Mouse (Mus musculus) left cerebral cortex, postnatal 36 days (tissue): ENCODE data around the gene Ackr4. TPM values are rescaled to one million over a fixed set of nuclear protein-coding genes. Genes with fewer than 3 reads are reported as not detected.

Experiments used
- DNase-seq, 2 experiments: peaks; one replicate each; pipeline ENCODE4 v3.0.0; 2021 to 2022; ENCODE audit warnings: low spot score in 2 of 2, mixed read lengths in 1 of 2
- intact Hi-C: fragments of 180-260 bp; cut with DNase I; formaldehyde crosslinking; loops from one replicate; pipeline ENCODE4 v1.15.1; 2025
- total RNA-seq, 2 experiments: library from RNA; stranded (reverse); gene quantifications; 2 replicates each; pipeline ENCODE4 v1.2.3; 2021

Gene Ackr4
- under 1 TPM in 1 of 2 experiments, not detected in 1; 0.12 TPM for total RNA-seq

DNA sequence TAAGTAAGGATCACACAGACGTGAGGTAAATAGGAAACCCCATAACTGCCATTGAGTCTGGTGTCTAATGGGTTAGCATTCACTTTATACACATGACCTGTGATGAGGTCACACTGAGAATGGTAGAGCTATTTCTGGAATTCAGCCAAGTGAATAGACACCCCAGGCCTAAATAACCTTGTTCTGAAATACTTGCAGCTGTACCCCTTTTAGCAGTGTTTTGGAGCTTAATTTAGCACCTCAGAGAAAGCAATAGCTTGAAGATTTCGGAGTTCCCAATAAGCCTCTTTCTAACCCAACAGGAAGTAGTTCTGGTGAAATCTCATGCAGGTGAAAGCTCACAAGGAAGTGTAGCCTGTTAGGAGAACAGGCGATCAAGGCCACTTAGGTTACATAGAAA is at the start of gene Ackr4:
Gene Ackr4, minus strand, starts transcription at position 101 of the 400 bp plus-strand sequence.
- no peak for DNase-seq
- intact Hi-C loops: no loop called here

DNA sequence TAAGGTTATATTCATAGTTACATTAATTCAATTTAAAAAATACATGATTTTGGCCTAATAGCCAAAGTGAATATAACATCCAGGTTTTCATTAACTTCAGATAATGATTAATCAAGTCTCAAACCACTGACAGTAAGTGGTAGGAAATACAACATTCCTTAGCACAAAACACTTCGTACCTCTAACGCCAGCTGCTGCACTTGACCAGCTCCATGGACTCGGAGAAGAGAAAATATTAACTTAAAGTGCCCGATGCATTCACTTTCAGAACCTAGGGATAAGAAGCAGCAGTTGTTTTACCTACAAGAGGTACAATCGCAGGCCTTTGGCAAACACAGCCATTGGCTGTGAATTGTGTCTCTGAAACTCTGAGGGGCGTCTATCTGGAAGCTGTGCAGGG is 45.6 kb upstream of the Ackr4 start:
- no peak for DNase-seq

DNA sequence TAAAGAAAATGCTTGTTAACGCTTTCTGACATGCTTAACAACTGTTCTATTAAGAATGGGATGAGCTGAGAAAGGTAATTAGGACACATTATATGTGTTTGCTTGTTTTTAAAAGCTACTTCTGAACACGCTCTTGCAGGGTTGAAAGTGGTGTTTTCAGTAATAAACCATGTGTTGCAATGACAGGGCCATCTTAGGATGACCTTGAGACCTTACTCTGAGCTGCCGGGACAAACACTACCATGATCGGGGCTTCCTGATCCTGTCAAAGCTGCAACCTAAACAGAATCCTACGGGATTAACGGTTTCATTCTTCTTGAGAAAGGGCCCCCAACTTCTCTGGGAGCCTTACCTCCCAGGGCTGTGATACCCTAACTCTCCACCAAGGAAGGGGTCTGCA is 44.9 kb upstream of the Ackr4 start:
- DNase-seq: no peak
- intact Hi-C loops: no loop called here

More for the DNA sequence above, 45.6 kb upstream of the Ackr4 start:
- intact Hi-C loops: no loop called here

DNA sequence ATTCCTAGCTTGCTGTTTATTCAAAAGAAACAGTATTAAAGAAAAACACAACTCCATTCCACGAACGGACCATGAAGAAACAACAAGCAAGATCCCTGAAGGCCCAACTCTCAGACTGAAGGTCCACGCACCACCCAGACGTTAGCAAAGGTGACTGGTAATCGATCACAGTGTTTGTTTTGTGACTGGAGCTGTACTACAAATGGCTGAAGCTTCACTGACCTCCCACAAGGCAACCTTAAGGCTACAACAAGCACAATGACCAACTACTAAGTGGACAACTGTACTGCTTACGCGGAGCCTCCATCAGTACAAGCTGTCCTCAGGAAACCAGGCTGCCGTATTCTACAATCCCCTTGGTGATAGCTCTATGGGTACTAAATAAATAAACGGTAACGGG is 43.3 kb upstream of the Ackr4 start:
- intact Hi-C loops: no loop called here

DNA sequence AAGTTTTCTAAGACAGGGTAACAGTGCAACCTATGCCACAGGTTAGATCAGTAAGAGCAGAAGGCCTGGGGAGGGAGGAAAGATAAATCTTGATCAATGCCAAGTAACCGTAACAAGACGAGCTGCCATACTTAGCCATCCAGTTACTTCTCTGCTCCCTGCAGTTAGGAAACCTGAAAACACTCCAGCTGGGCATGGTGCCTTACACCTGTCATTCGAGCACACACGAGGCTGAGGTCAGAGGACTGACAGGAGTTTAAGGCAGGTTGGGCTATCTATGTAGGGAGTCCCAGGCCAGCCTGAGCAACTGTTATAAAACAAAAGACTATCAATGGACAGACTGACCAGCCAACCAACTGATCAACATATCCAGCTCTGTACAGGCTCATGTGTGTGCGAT is 39.2 kb upstream of the Ackr4 start:
- DNase-seq: no peak
- intact Hi-C loops: no loop called here

More for the DNA sequence above, 43.3 kb upstream of the Ackr4 start:
- no peak for DNase-seq

DNA sequence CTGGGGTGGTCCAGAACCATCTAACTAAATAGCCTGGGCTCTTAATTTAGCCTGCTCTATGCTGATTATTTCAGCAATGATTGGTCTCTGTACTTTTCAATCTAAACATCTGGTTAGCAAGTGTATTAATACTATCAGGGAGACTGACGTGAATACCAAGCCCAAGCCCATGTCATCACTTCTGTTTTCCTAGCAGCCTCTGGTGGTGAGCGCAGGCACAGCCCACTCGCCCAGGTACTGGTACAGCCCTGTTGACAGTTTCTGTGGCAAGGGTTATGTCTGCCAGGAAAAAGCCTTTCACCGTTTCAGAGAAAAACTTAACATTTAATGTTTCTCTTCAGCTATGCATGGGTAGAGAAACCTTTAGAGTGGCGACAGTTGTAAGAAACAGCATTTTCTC is 37.5 kb upstream of the Ackr4 start:
- no peak for DNase-seq
- intact Hi-C loops: no loop called here

DNA sequence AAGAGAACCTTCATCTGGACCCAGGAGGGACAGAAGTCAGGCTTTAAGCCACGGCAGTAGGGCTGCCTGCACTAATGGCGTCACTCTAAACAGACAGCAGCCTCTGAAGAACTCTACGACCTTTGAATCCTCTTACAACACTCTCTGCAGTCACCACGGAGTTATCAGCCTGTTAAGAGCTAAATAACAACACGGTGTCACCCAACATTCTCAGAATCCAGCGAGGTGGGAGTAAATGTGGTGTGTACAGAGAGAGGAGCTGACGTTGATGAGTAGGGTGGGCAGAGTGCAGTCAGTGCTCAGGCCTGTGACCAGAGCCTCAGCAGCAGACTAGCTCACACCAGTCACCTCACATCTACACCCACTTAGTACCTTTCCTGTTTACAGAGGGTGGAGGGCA is 34.4 kb upstream of the Ackr4 start:
- no peak for DNase-seq
- intact Hi-C loops: no loop called here

DNA sequence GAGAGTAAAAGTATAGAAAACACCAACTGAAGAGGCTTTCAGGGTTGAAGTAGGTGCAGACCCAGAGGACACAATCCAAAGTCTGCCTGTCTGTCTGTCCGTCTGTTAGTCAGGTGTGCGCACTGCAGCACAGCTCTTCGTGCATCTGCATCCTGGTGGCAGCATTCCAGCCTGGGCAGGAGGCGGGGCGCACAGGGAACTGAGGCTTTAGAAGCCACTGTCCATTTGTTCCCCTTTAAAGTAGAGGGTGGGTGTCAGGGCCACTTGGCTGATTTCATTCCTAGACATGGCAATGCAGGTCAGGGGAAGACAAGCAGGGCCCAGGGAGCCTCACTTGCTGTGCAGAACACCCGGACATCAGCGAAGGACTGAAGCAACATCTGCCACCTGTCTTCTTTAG is 30.6 kb upstream of the Ackr4 start:
- intact Hi-C loops: loop anchor here (10.0 kb wide), 1 partner anchor 72 kb away; no protein-coding TSS in a partner anchor
- DNase-seq: no peak

DNA sequence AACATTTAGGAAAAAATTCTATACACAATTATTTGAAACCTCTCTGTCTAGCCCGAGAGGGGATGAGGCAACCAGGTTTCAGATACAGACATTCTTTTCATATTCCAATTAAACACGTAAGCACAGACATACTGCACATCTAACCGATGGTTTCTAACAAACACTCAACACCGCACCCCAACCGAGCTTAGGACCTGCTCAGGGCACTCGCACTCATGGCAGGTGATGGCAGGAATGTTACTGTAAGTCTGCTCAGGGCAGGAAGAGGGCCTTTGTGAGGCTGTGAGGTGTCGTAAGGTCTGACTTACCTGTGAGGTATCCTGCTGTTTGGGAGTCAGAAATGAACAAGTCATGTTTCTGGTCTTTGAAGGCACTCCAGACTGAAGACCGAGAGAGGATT is 29.8 kb upstream of the Ackr4 start:
- no peak for DNase-seq
- intact Hi-C loops: loop anchor here (10.0 kb wide), 1 partner anchor 72 kb away; no protein-coding TSS in a partner anchor

DNA sequence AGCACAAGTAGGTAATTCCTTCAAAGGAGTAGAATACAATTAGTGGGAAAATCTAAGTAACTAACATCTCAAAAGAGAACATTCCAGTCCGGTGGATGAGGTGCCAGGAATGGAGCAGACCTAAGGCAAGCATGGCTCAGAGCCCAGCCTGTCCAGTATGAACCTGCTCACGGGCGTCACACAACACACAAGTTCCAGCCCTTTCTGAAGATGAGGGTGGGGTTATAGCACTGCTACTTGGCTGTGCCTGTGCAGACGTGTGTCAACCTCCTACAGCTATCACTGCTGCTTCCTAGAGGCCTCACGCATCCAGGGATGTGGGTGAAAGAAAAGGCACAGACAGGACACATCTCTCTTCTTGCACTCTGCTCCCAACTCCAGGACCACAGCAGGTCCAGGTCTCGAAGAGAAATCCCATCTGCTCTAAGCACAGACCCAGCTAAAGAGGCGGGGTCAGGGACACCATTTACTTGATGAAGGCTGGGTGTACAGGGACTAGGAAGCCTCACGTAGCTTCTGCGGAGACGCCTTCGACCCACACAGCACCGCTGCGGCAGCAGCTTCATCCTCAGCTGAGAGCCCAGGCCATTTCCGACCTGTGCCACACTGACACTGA is 28.5 kb upstream of the Ackr4 start:
- intact Hi-C loops: loop anchor here (10.0 kb wide), 1 partner anchor 70 kb away; no protein-coding TSS in a partner anchor
- no peak for DNase-seq

DNA sequence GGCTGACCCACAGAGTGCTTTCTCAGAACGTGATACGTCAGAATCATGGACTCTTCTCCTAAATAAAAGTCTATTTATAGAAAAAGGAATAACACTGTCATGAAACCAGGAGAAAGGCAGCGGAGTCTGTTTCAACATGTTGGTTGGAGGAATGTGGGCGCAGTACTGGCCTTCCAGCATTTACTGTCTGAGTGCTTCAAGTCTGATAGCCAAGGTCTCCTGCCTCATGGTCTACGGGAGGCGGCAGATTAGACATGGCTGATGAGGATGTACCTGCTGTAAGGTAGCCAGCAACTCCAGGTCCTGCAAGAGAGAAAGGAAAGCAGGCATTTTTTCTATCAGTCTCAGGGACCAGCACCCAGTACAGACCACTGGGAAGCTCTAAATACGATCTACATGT is 25.4 kb upstream of the Ackr4 start:
- intact Hi-C loops: loop anchor here (10.0 kb wide), 1 partner anchor 67 kb away; no protein-coding TSS in a partner anchor
- no peak for DNase-seq

DNA sequence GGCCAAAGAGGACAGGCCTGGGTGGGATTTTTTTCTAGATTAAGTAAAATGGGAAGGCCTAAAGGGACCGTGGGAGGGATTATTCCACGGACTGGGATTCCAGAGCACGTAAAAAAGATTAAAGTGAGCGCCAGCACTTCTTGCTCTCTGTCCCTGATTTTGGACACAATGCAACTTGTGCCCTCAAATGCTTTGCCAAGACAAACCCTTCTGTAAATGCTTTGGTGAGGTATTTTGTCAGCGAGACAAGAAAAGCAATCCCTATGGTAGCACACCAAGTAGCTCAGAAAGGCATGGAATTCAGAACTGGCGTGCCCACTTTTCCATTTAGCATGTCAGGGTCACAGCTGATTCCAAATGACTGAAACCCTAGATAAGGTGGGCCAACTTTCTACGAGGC is 22.2 kb upstream of the Ackr4 start:
- DNase-seq: no peak
- intact Hi-C loops: no loop called here

DNA sequence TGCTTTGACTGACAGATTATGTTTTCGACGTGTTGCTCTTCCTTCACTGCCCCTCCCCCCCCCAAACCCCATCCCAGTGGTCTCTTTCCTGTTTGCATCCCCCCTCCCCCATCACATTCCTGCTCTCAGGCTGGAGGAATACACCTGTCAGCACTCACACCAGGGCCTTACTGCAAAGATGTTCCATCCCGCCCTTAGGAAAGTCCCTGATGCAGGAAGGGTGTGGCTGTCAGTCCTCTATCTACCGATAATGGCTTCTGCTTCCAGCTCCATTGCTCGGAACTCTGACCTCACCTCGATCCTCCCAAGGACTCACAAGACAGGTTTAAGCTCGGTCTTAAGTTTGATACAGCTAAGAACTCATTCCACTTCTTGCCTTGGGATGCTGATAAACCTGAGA is 19.9 kb upstream of the Ackr4 start:
- no peak for DNase-seq
- intact Hi-C loops: no loop called here

DNA sequence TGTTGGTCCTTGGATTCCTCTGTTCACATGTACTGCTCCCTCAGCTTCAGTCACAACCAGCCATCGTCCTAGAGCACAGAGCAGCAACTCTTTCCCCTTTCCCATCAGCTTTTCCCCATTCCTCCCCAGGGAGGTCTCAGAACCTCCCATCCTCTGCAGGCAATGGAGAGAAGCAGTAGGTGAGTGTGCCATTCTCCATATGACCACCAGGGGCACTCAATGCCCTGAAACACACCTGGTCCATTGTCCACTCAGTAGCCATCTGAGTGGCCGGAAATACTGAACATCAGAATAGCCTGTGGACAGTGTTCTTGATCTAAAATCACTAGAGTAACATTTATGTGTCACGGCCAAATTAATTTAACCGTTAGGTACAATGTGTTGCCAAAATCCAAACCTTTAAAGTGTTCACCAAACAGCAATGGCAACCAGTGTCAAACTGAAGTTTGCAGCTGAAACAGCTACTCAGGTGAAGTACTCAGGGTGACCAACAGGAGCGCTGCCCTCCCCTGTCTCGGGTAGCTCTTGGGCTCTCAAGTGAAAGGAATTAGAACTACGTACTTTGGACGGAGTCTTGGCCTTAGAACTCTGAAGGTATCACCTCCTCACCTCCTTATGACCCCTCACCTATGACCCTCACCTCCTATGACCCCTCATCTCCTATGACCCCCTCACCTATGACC is 17.7 kb upstream of the Ackr4 start:
- intact Hi-C loops: no loop called here

DNA sequence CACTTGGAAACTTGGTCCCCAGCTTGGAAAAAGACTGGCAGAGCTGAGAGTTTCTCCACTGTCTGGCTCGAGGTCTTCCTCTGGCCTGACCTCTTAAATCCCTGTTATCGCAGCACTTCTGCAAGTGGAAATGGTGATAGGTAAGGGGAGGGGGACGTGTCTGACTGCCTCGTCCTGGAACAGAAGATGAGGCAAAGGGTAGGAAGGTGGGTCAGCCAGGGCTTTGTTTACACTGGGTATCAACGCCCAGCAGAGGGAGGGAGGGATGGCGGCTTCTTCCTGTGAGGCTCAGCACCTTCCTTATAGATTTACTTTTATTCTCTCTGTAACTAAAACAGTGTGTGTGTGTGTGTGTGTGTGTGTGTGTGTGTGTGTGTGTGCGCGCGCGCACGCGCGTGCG is 16.1 kb upstream of the Ackr4 start:
- no peak for DNase-seq
- intact Hi-C loops: no loop called here

More for the DNA sequence above, 17.7 kb upstream of the Ackr4 start:
- no peak for DNase-seq

DNA sequence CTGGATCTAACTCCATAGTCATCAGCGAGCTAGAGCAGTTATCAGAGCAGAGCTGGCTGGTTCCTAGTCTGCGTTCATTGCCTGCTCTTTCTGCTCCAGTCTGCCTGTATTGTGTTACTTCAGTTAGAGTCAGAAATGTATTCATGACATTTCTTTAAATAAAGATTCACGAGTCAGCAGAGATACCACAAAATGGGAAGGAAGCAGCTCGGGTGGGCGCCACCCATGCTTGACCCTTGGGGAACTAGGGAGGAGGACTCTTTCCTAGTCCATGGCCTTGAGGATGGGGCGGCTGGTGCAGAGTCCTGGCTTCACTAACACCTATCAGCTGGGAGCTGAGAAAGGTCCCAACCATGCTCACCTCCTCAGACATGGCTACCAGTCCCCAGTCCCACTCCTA is 13.6 kb upstream of the Ackr4 start:
- intact Hi-C loops: no loop called here
- no peak for DNase-seq

DNA sequence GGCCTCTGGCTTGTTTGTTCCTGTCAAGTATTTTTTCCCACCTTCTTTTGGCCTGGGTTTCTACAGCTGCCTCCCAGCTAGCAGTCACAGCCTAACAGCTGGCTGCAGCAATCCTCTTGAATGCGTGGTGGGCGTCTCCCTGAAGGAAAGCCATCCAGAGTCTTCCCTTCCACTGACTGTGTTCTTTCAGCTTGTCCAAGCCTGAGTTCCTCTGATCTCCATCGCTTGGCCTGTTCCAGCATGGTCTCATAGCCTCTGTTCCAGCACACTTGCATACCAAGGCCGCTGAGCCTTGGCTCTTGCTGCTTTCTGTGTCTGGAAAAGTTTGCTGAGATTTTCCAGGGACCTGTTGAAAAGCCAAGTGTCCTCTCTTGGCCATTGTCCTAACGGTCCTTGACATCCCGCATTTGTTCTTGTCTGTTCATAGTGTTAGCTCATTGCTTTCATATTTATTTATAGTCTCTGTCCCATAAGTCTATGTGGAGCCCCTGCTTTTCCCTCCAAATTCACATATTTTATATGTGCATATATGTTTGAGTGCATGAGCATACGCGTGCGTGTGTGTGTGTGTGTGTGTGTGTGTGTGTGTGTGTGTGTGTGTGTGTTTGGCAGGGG is 3.5 kb upstream of the Ackr4 start:
- no peak for DNase-seq
- intact Hi-C loops: no loop called here

DNA sequence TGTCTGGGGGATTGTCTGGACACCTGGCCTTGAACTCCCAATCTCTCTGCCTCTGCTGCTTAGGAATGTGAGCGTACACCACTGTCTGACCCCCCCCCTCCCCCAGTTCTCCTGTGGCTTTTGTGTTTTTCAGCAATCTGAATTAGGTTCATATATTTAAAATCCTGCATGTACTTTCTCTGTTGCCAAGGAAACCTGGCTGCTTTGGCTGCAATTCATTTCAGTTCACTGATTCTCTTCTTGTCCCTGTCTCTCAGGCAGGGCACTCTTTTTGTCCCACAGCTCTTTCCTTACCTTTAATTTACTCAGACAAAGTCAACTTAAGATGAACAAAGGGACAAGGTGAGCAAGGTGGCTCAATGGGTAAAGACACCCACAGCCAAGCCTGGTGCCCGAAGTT is 1.4 kb upstream of the Ackr4 start:
- DNase-seq: peak in 1 of 2 experiments; percentile 30
- intact Hi-C loops: no loop called here

DNA sequence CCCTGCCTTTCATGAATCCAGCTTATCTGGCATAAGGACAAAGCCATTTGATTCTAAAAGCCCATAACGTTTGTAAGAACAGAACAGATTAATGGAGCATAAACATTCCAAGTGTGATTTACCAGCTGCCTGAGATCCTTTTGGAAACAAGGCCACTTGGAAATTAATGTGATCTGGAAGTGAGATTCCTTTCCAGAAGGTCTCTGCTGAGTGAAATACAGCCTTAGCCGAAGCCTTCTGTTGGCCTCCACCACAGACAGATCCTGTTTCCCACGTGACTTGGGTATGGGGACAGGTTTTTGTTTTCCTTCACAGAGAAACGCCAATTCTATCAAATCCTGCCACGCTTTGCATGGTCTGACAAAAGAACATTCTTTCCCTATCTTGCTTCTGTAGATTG is 3.1 kb downstream of the Ackr4 start:
- intact Hi-C loops: no loop called here
- no peak for DNase-seq

DNA sequence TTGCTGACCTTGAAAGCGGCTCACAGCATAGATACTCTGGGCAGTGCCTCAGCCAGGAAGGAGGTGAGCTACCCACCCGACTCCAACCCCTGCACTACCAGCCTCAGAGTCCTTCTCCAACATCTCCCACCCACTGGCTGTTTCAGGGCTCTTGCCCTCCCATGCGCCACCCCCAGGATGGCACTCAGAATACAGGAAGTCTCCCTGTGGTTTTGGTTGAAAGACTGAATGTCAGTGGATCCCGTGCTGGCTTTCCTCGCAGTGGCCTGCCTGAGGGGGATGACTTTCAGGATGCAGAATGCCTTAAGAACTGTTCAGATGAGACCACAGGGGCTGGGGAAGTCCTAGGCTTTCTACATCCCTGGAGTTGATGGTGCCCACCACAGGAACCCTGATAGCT is 3.6 kb downstream of the Ackr4 start:
- DNase-seq: no peak
- intact Hi-C loops: no loop called here

DNA sequence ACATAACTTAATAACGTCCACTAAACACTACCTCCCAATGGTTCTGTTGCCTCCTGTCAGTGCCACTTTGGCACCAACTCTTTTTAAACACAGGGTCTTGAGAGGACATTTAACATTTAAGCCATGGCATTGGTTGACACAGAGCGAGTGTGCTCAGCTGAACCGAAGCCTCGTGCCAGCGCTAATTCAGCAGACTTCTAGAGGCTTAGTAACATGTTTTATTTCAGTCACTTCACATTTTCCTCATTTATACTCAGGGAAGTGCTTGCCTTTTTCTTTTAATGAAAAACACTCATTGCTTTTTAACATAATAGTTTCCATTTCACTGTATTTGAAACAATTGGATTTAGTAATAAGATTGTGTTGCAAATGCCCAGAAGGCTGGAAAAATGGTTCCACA is 17.6 kb downstream of the Ackr4 start:
- no peak for DNase-seq
- intact Hi-C loops: no loop called here
